Mouse (Mus musculus) cerebellum, adult 2 months (tissue): ENCODE results near the gene Sae1.

Source experiments
- CTCF ChIP-seq: fragments of 200-500 bp; IDR thresholded peaks from 2 replicates; pipeline ENCODE4 v1.5.1; 2011; ENCODE audit warnings: low read depth, mild to moderate bottlenecking, control low read depth, low read length, moderate library complexity, borderline replicate concordance; ENCODE audit not compliant: insufficient read depth
- POLR2A ChIP-seq: fragments of 200-500 bp; IDR thresholded peaks from 2 replicates; pipeline ENCODE4 v1.6.1; 2011; ENCODE audit warnings: low read length, control low read depth, borderline replicate concordance; ENCODE audit not compliant: insufficient read depth

DNA sequence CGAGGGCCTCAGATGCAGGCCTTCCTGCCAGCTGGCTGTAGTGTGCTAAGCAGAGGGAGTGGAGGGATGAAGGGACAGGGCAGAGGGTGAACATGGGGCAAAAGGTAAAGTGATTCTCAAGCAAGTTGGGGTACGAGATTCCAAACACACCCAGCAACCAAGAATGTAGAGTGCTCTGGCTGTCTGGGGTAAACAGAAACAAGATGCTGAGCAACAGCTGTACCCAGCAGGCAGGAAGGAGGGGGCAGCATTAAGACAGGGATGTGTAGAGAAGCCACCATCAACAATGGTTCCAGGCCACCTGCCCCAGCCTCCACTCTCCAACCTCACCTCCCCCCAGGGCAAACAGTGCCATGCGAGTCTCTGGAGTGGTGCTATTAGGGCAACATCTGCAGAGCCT lies 58.5 kb downstream of the Sae1 start:
- no peak for TF ChIP-seq CTCF
- TF ChIP-seq POLR2A: no peak
